Comparison of ENCODE assay signal across 9 mouse cellular contexts in the genomic region with DNA sequence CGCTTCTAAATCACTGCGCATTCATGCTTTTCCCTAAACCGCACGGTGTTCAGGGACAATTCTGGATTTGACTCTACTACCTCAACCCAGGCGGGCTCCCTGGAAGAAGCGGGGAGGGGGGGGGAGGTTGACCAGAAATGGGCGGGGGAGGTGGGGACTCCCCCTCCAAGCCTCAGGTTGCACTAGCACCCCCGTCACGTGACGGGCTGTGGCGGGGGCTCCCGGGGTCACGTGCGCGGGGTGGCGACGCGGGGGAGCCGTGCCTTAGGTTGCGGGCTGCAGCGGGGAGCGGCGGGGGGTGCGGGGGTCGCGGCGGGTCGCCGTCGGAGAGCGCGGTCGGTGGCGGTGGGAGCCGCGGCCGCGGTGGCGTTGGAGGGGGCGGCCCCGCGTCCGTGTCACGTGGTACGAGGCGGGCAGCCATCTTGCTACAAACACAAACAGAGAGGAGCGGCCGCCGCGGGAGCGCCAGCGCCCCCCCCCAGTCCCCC. TPM values are rescaled to one million over a fixed set of nuclear protein-coding genes. Genes with fewer than 3 reads are reported as not detected.
A peak's percentile ranks its signal among the peaks of the same experiment; 100 is the strongest.
DNase-seq lines count a peak whose midpoint lies in the region; ATAC-seq and TF ChIP-seq lines count a peak whose summit lies in the region.
"Had no signal": no experiment of that assay in that cellular context is flagged by ENCODE, and none has a peak within 500 bp of the region (broad histone marks: within the 10 kb centered on the region; RNA-seq: fewer than 3 reads in every experiment).

No protein-coding gene starts in this region.

- TF ChIP-seq EP300 in MEL (IDR thresholded peaks at IDR 0.05; ENCODE audit: low read depth in 1 of 2, low read length in 2 of 2): no peak; a peak in 1 of 4 replicates

- peaks cover 4 to 19% of the 10 kb centered on the region in 2 experiments for H3K4me1 ChIP-seq in MEL (ENCODE audit: control insufficient read depth in 1 of 2, insufficient read depth in 2 of 2, low read length in 2 of 2)
- H3K4me1 ChIP-seq in hindbrain, embryonic 11.5 days (replicated peaks; ENCODE audit: control insufficient read depth, insufficient read depth, low read length): peaks cover 13% of the 10 kb centered on the region; the same call in 1 of the 2 replicates

- TF ChIP-seq CTCF in MEL (IDR thresholded peaks at IDR 0.05 in 2 of 3, conservative IDR thresholded peaks at IDR 0.05 in 1 of 3; ENCODE audit: control insufficient read depth in 1 of 3, insufficient read depth in 1 of 3, low read depth in 2 of 3, low read length in 3 of 3, poor library complexity in 1 of 3, severe bottlenecking in 1 of 3): no peak

- no peak overlapping the region for H3K27ac ChIP-seq in MEL (ENCODE audit: control insufficient read depth, low read depth, low read length)
- H3K27ac ChIP-seq in hindbrain, embryonic 11.5 days (ENCODE audit: low read depth, low read length): peak overlapping the region; percentile 85

- H3K4me3 ChIP-seq in MEL (ENCODE audit: control insufficient read depth in 1 of 2, insufficient read depth in 1 of 2, low read depth in 2 of 2, low read length in 2 of 2): peak overlapping the region; percentile 59
- H3K4me3 ChIP-seq in hindbrain, embryonic 11.5 days (ENCODE audit: low read depth, low read length): peak overlapping the region; percentile 99

- no peak for TF ChIP-seq RAD21 in MEL (IDR thresholded peaks at IDR 0.05; ENCODE audit: low read depth, low read length)

- no peaks in the 10 kb centered on the region for H3K27me3 ChIP-seq in MEL (ENCODE audit: control insufficient read depth in 1 of 2, insufficient read depth in 2 of 2, low read length in 2 of 2)
- H3K27me3 ChIP-seq in hindbrain, embryonic 11.5 days (ENCODE audit: control insufficient read depth, insufficient read depth, low read length): no peaks in the 10 kb centered on the region

- 2% methylated on average over 36 of the region's 52 CpGs for WGBS in hindbrain, embryonic 11.5 days

- no peaks in the 10 kb centered on the region for H3K9me3 ChIP-seq in MEL (replicated peaks; ENCODE audit: insufficient read depth, low read length)
- H3K9me3 ChIP-seq in hindbrain, embryonic 11.5 days (ENCODE audit: control insufficient read depth, low read length): no peaks in the 10 kb centered on the region

- DNase-seq in MEL (ENCODE audit: low read depth, low spot score): peak; percentile 69
- peak; percentile 88 for DNase-seq in cerebellum, adult 9-11 months
- peak; percentile 55 to 78 for DNase-seq in frontal cortex, postnatal 10 days (ENCODE audit: low spot score in 2 of 2)
- DNase-seq in hindbrain, embryonic 11.5 days (ENCODE audit: low spot score): peak; percentile 80
- DNase-seq in layer of hippocampus, postnatal 14 days (ENCODE audit: low spot score in 2 of 2): peak; percentile 78 to 87
- DNase-seq in lung, postnatal 25 days (ENCODE audit: low spot score): peak; percentile 67
- peak; percentile 81 for DNase-seq in ovary, postnatal 36 days (ENCODE audit: low spot score)
- peak; percentile 84 for DNase-seq in thymus, postnatal 25 days

- H3K79me2 ChIP-seq in MEL (ENCODE audit: control insufficient read depth, insufficient read depth, low read length, poor library complexity): peaks cover 42% of the 10 kb centered on the region

- TF ChIP-seq POLR2A in MEL (IDR thresholded peaks at IDR 0.05; ENCODE audit: control insufficient read depth in 1 of 2, insufficient read depth in 1 of 2, low read depth in 1 of 2, low read length in 2 of 2, poor library complexity in 1 of 2): no peak

- peak overlapping the region; percentile 96 for H3K9ac ChIP-seq in MEL (ENCODE audit: control insufficient read depth, low read depth, low read length, poor library complexity, severe bottlenecking)
- peak overlapping the region; percentile 99 for H3K9ac ChIP-seq in hindbrain, embryonic 11.5 days (ENCODE audit: low read depth, low read length)

- peak; percentile 75 for ATAC-seq in hindbrain, embryonic 11.5 days (ENCODE audit: low FRiP score)

- H3K36me3 ChIP-seq in MEL (ENCODE audit: control insufficient read depth in 1 of 2, insufficient read depth in 2 of 2, low read length in 2 of 2): peaks cover 0 to 17% of the 10 kb centered on the region in 2 experiments; a peak in 2 of 4 replicates
- H3K36me3 ChIP-seq in hindbrain, embryonic 11.5 days (ENCODE audit: control insufficient read depth, insufficient read depth, low read length): no peaks in the 10 kb centered on the region

- H3K4me2 ChIP-seq in hindbrain, embryonic 11.5 days (replicated peaks; ENCODE audit: low read depth, low read length): peak overlapping the region; percentile 29

TF ChIP-seq in MEL, 35 proteins besides CTCF, POLR2A, EP300 and RAD21:
- TF ChIP-seq TAL1 (IDR thresholded peaks at IDR 0.05; ENCODE audit: low read length) (no peak), USF1 (IDR thresholded peaks at IDR 0.05; ENCODE audit: low read depth, low read length) (peak; percentile 93), RCOR1 (IDR thresholded peaks at IDR 0.05; ENCODE audit: low read depth, low read length) (0 out of 2 replicates have a peak, but pooled peaks have one; percentile 31), GABPA (IDR thresholded peaks at IDR 0.05; ENCODE audit: low read depth, low read length) (no peak), BHLHE40 (IDR thresholded peaks at IDR 0.05; ENCODE audit: borderline replicate concordance, low read depth, low read length) (peak; percentile 92), CHD2 (IDR thresholded peaks at IDR 0.05; ENCODE audit: low read length) (no peak), ZC3H11A (IDR thresholded peaks at IDR 0.05; ENCODE audit: low read depth, low read length) (no peak), NELFE (IDR thresholded peaks at IDR 0.05; ENCODE audit: low read depth, low read length) (peak; percentile 44; the same call in 1 of the 2 replicates), ZNF384 (IDR thresholded peaks at IDR 0.05; ENCODE audit: low read depth, low read length) (no peak), NRF1 (IDR thresholded peaks at IDR 0.05; ENCODE audit: insufficient read depth, low read depth, low read length, poor library complexity, severe bottlenecking) (no peak), USF2 (IDR thresholded peaks at IDR 0.05; ENCODE audit: borderline replicate concordance in 1 of 2, insufficient read depth in 1 of 2, low read depth in 1 of 2, low read length in 2 of 2) (peak; percentile 50 to 89; a peak in 3 of 4 replicates), MXI1 (IDR thresholded peaks at IDR 0.05; ENCODE audit: low read depth, low read length) (peak; percentile 62), MAZ (IDR thresholded peaks at IDR 0.05; ENCODE audit: low read depth, low read length) (peak; percentile 84), MAX (IDR thresholded peaks at IDR 0.05; ENCODE audit: low read length) (peak; percentile 55; the same call in 1 of the 2 replicates), ZKSCAN1 (IDR thresholded peaks at IDR 0.05; ENCODE audit: low read depth, low read length) (peak; percentile 82), KAT2A (conservative IDR thresholded peaks at IDR 0.05; ENCODE audit: low read depth, low read length) (no peak; the same call in 1 of the 2 replicates), CHD1 (IDR thresholded peaks at IDR 0.05; ENCODE audit: low read depth, low read length) (no peak), ETS1 (IDR thresholded peaks at IDR 0.05; ENCODE audit: low read depth, low read length) (no peak), SIN3A (IDR thresholded peaks at IDR 0.05; ENCODE audit: low read length) (no peak), MEF2A (IDR thresholded peaks at IDR 0.05; ENCODE audit: extremely low read depth, insufficient replicate concordance, low read depth, low read length, poor library complexity, severe bottlenecking) (no peak)

RNA-seq across cellular contexts. Expression of a gene that starts 7.7 kb away (rescaled TPM):
- 73.8 and 79.8 TPM in 2 replicates for total RNA-seq in MEL (2012; rRNA removed)
- polyA plus RNA-seq in MEL (2012; ENCODE audit: insufficient read depth in 1 of 2, insufficient read length in 2 of 2, low read depth in 1 of 2, low replicate concordance in 2 of 2, missing spikeins in 1 of 2): 10 to 100 TPM in 1 of 2 experiments, not detected in 1; 61.1 TPM
- polyA plus RNA-seq in hindbrain, embryonic 11.5 days (2014; fragmentation: Nextera tagmentation; extraction: Ambion mirVana): 55.2 and 60.6 TPM in 2 replicates
- 10 to 100 TPM; 32.9 to 37.1 TPM for total RNA-seq in layer of hippocampus, postnatal 14 days (2021)

RNA-seq across cellular contexts. Expression of a gene that starts 8.3 kb away (rescaled TPM):
- total RNA-seq in MEL (2012; rRNA removed): 5.1 and 6.8 TPM in 2 replicates
- polyA plus RNA-seq in MEL (2012; ENCODE audit: insufficient read depth in 1 of 2, insufficient read length in 2 of 2, low read depth in 1 of 2, low replicate concordance in 2 of 2, missing spikeins in 1 of 2): 10 to 100 TPM in 1 of 2 experiments, not detected in 1; 24.6 TPM
- polyA plus RNA-seq in hindbrain, embryonic 11.5 days (2014; fragmentation: Nextera tagmentation; extraction: Ambion mirVana): 10.6 and 15.4 TPM in 2 replicates
- total RNA-seq in layer of hippocampus, postnatal 14 days (2021): 10 to 100 TPM; 40.5 to 48.8 TPM

RNA-seq across cellular contexts. Expression of a gene that starts 23.0 kb away (rescaled TPM):
- not detected in 2 replicates for total RNA-seq in MEL (2012; rRNA removed)
- not detected for polyA plus RNA-seq in MEL (2012; ENCODE audit: insufficient read depth in 1 of 2, insufficient read length in 2 of 2, low read depth in 1 of 2, low replicate concordance in 2 of 2, missing spikeins in 1 of 2)
- 0.38 and 1.1 TPM in 2 replicates for polyA plus RNA-seq in hindbrain, embryonic 11.5 days (2014; fragmentation: Nextera tagmentation; extraction: Ambion mirVana)
- not detected for total RNA-seq in layer of hippocampus, postnatal 14 days (2021)
- total RNA-seq: left cerebral cortex, postnatal 14 days had no signal

RNA-seq across cellular contexts. Expression of a gene that starts 23.3 kb away (rescaled TPM):
- total RNA-seq in MEL (2012; rRNA removed): 531 and 548 TPM in 2 replicates
- 100 to 1,000 TPM in 1 of 2 experiments, not detected in 1; 550 TPM for polyA plus RNA-seq in MEL (2012; ENCODE audit: insufficient read depth in 1 of 2, insufficient read length in 2 of 2, low read depth in 1 of 2, low replicate concordance in 2 of 2, missing spikeins in 1 of 2)
- polyA plus RNA-seq in hindbrain, embryonic 11.5 days (2014; fragmentation: Nextera tagmentation; extraction: Ambion mirVana): 475 and 483 TPM in 2 replicates
- 100 to 1,000 TPM; 704 to 770 TPM for total RNA-seq in layer of hippocampus, postnatal 14 days (2021)

RNA-seq across cellular contexts. Expression of a gene that starts 33.2 kb away (rescaled TPM):
- total RNA-seq in MEL (2012; rRNA removed): 0.10 TPM in 1 of 2 replicates, not detected in the other
- under 1 TPM in 1 of 2 experiments, not detected in 1; 0.15 TPM for polyA plus RNA-seq in MEL (2012; ENCODE audit: insufficient read depth in 1 of 2, insufficient read length in 2 of 2, low read depth in 1 of 2, low replicate concordance in 2 of 2, missing spikeins in 1 of 2)
- polyA plus RNA-seq in hindbrain, embryonic 11.5 days (2014; fragmentation: Nextera tagmentation; extraction: Ambion mirVana): 0.04 and 0.06 TPM in 2 replicates
- under 1 TPM; 0.21 to 0.57 TPM for total RNA-seq in layer of hippocampus, postnatal 14 days (2021)
